Mouse (Mus musculus): ENCODE results near the gene Pik3cb. TPM values are rescaled to one million over a fixed set of nuclear protein-coding genes. Genes with fewer than 3 reads are reported as not detected.

Gene Pik3cb
- polyA plus RNA-seq, 1 experiment from 2014 or later, result 0.90 TPM

- Histone ChIP-seq H3K9me3 (ENCODE audit: low read length) (no peaks in the 10 kb centered on the region), H3K27me3 (ENCODE audit: insufficient read depth, low read length) (no peaks in the 10 kb centered on the region), H3K36me3 (ENCODE audit: insufficient read depth, low read length) (0 out of 2 replicates have a peak, but pooled peaks cover 2% of the 10 kb centered on the region), H3K4me3 (ENCODE audit: low read length) (no peak overlapping the region), H3K4me2 (replicated peaks; ENCODE audit: low read depth, low read length) (no peak overlapping the region), H3K27ac (ENCODE audit: low read length) (no peak overlapping the region), H3K9ac (replicated peaks; ENCODE audit: low read length) (no peak overlapping the region), H3K4me1 (ENCODE audit: insufficient read depth, low read length) (no peaks in the 10 kb centered on the region)
- ATAC-seq (ENCODE audit: low FRiP score, low TSS enrichment), result no peak
- WGBS, result 92% methylated on average over 5 of the region's 5 CpGs
Observed at GRCm38 (mm10) chr9:99065311-99065710, 75.1 kb downstream of the Pik3cb start.

GRCm38 (mm10) chr9:99064216-99064615 lies 76.2 kb downstream of the Pik3cb start:
- no peaks in the 10 kb centered on the region for H3K9me3 ChIP-seq (ENCODE audit: low read length)
- no peaks in the 10 kb centered on the region for H3K4me1 ChIP-seq (ENCODE audit: insufficient read depth, low read length)
- no peak overlapping the region for H3K27ac ChIP-seq (ENCODE audit: low read length)
- WGBS, result 53% methylated on average over 2 of the region's 2 CpGs
- H3K4me3 ChIP-seq (ENCODE audit: low read length), result no peak overlapping the region
- no peak overlapping the region for H3K4me2 ChIP-seq (replicated peaks; ENCODE audit: low read depth, low read length)
- H3K9ac ChIP-seq (replicated peaks; ENCODE audit: low read length), result no peak overlapping the region
- 0 out of 2 replicates have a peak, but pooled peaks cover 2% of the 10 kb centered on the region for H3K36me3 ChIP-seq (ENCODE audit: insufficient read depth, low read length)
- no peak for ATAC-seq (ENCODE audit: low FRiP score, low TSS enrichment)
- H3K27me3 ChIP-seq (ENCODE audit: insufficient read depth, low read length), result no peaks in the 10 kb centered on the region

GRCm38 (mm10) chr9:99062544-99062943 lies 77.9 kb downstream of the Pik3cb start:
- WGBS, result 37% methylated on average over 7 of the region's 7 CpGs
- H3K4me1 ChIP-seq (ENCODE audit: insufficient read depth, low read length), result no peaks in the 10 kb centered on the region
- H3K36me3 ChIP-seq (ENCODE audit: insufficient read depth, low read length), result 0 out of 2 replicates have a peak, but pooled peaks cover 2% of the 10 kb centered on the region
- no peak overlapping the region for H3K9ac ChIP-seq (replicated peaks; ENCODE audit: low read length)
- H3K9me3 ChIP-seq (ENCODE audit: low read length), result no peaks in the 10 kb centered on the region
- H3K27ac ChIP-seq (ENCODE audit: low read length), result no peak overlapping the region
- 0 out of 2 replicates have a peak, but pooled peaks have one; percentile 35 for ATAC-seq (ENCODE audit: low FRiP score, low TSS enrichment)
- H3K27me3 ChIP-seq (ENCODE audit: insufficient read depth, low read length), result no peaks in the 10 kb centered on the region
- no peak overlapping the region for H3K4me3 ChIP-seq (ENCODE audit: low read length)
- H3K4me2 ChIP-seq (replicated peaks; ENCODE audit: low read depth, low read length), result no peak overlapping the region

- 85% methylated on average over 3 of the region's 3 CpGs for WGBS
- no peaks in the 10 kb centered on the region for H3K36me3 ChIP-seq (ENCODE audit: insufficient read depth, low read length)
- no peak overlapping the region for H3K9ac ChIP-seq (replicated peaks; ENCODE audit: low read length)
- H3K4me1 ChIP-seq (ENCODE audit: insufficient read depth, low read length), result no peaks in the 10 kb centered on the region
- no peak for ATAC-seq (ENCODE audit: low FRiP score, low TSS enrichment)
- no peaks in the 10 kb centered on the region for H3K9me3 ChIP-seq (ENCODE audit: low read length)
- no peaks in the 10 kb centered on the region for H3K27me3 ChIP-seq (ENCODE audit: insufficient read depth, low read length)
- no peak overlapping the region for H3K27ac ChIP-seq (ENCODE audit: low read length)
- H3K4me2 ChIP-seq (replicated peaks; ENCODE audit: low read depth, low read length), result no peak overlapping the region
- H3K4me3 ChIP-seq (ENCODE audit: low read length), result no peak overlapping the region
Observed at GRCm38 (mm10) chr9:99057751-99058150, 82.7 kb downstream of the Pik3cb start.

GRCm38 (mm10) chr9:99049760-99050159 lies 90.7 kb downstream of the Pik3cb start:
- H3K4me3 ChIP-seq (ENCODE audit: low read length), result no peak overlapping the region
- 23% methylated on average over 6 of the region's 6 CpGs for WGBS
- H3K36me3 ChIP-seq (ENCODE audit: insufficient read depth, low read length), result no peaks in the 10 kb centered on the region
- peaks cover 6% of the 10 kb centered on the region; the same call in 1 of the 2 replicates for H3K4me1 ChIP-seq (ENCODE audit: insufficient read depth, low read length)
- no peak overlapping the region for H3K9ac ChIP-seq (replicated peaks; ENCODE audit: low read length)
- H3K4me2 ChIP-seq (replicated peaks; ENCODE audit: low read depth, low read length), result no peak overlapping the region
- H3K27ac ChIP-seq (ENCODE audit: low read length), result no peak overlapping the region; the same call in 1 of the 2 replicates
- H3K27me3 ChIP-seq (ENCODE audit: insufficient read depth, low read length), result no peaks in the 10 kb centered on the region
- peak; percentile 77 for ATAC-seq (ENCODE audit: low FRiP score, low TSS enrichment)
- H3K9me3 ChIP-seq (ENCODE audit: low read length), result no peaks in the 10 kb centered on the region

- no peak overlapping the region for H3K27ac ChIP-seq (ENCODE audit: low read length)
- peaks cover 6% of the 10 kb centered on the region; the same call in 1 of the 2 replicates for H3K4me1 ChIP-seq (ENCODE audit: insufficient read depth, low read length)
- H3K36me3 ChIP-seq (ENCODE audit: insufficient read depth, low read length), result no peaks in the 10 kb centered on the region
- ATAC-seq (ENCODE audit: low FRiP score, low TSS enrichment), result no peak
- H3K9me3 ChIP-seq (ENCODE audit: low read length), result no peaks in the 10 kb centered on the region
- H3K27me3 ChIP-seq (ENCODE audit: insufficient read depth, low read length), result no peaks in the 10 kb centered on the region
- 67% methylated on average over 1 of the region's 1 CpGs for WGBS
- H3K4me2 ChIP-seq (replicated peaks; ENCODE audit: low read depth, low read length), result no peak overlapping the region
- H3K4me3 ChIP-seq (ENCODE audit: low read length), result no peak overlapping the region
- no peak overlapping the region for H3K9ac ChIP-seq (replicated peaks; ENCODE audit: low read length)
Observed at GRCm38 (mm10) chr9:99048724-99049250, 91.6 kb downstream of the Pik3cb start.

- Histone ChIP-seq H3K27me3 (ENCODE audit: insufficient read depth, low read length) (no peaks in the 10 kb centered on the region), H3K27ac (ENCODE audit: low read length) (no peak overlapping the region), H3K9ac (replicated peaks; ENCODE audit: low read length) (no peak overlapping the region), H3K4me3 (ENCODE audit: low read length) (no peak overlapping the region), H3K9me3 (ENCODE audit: low read length) (no peaks in the 10 kb centered on the region), H3K36me3 (ENCODE audit: insufficient read depth, low read length) (no peaks in the 10 kb centered on the region), H3K4me1 (ENCODE audit: insufficient read depth, low read length) (peaks cover under 1% of the 10 kb centered on the region; the same call in 1 of the 2 replicates), H3K4me2 (replicated peaks; ENCODE audit: low read depth, low read length) (no peak overlapping the region)
- WGBS, result 87% methylated on average over 8 of the region's 8 CpGs
- ATAC-seq (ENCODE audit: low FRiP score, low TSS enrichment), result no peak
Observed at GRCm38 (mm10) chr9:99044761-99045160, 95.7 kb downstream of the Pik3cb start.

- H3K9me3 ChIP-seq (ENCODE audit: low read length), result no peaks in the 10 kb centered on the region
- no peaks in the 10 kb centered on the region for H3K27me3 ChIP-seq (ENCODE audit: insufficient read depth, low read length)
- 88% methylated on average over 4 of the region's 4 CpGs for whole genome bisulfite sequencing
- H3K9ac ChIP-seq (replicated peaks; ENCODE audit: low read length), result no peak overlapping the region
- no peaks in the 10 kb centered on the region for H3K4me1 ChIP-seq (ENCODE audit: insufficient read depth, low read length)
- no peak overlapping the region for H3K4me3 ChIP-seq (ENCODE audit: low read length)
- H3K27ac ChIP-seq (ENCODE audit: low read length), result no peak overlapping the region
- H3K4me2 ChIP-seq (replicated peaks; ENCODE audit: low read depth, low read length), result no peak overlapping the region
- no peak for ATAC-seq (ENCODE audit: low FRiP score, low TSS enrichment)
- H3K36me3 ChIP-seq (ENCODE audit: insufficient read depth, low read length), result peaks cover 3% of the 10 kb centered on the region; the same call in 1 of the 2 replicates
Observed at GRCm38 (mm10) chr9:99042641-99043040, 97.8 kb downstream of the Pik3cb start.

- no peak for ATAC-seq (ENCODE audit: low FRiP score, low TSS enrichment)
- H3K4me1 ChIP-seq (ENCODE audit: insufficient read depth, low read length), result no peaks in the 10 kb centered on the region
- H3K36me3 ChIP-seq (ENCODE audit: insufficient read depth, low read length), result peaks cover 3% of the 10 kb centered on the region; the same call in 1 of the 2 replicates
Observed at GRCm38 (mm10) chr9:99041994-99042393, 98.4 kb downstream of the Pik3cb start.

GRCm38 (mm10) chr9:99035575-99035974 lies 104.8 kb downstream of the Pik3cb start, which contains the start of gene Gm1123:
Gm1123 (minus strand) TSS chr9:99035715.
- no peak within 1 kb of the TSS for H3K4me2 ChIP-seq (replicated peaks; ENCODE audit: low read depth, low read length)
- no peaks in the 10 kb centered on the region for H3K27me3 ChIP-seq (ENCODE audit: insufficient read depth, low read length)
- ATAC-seq (ENCODE audit: low FRiP score, low TSS enrichment), result no peak
- no peaks in the 10 kb centered on the region for H3K9me3 ChIP-seq (ENCODE audit: low read length)
- H3K4me1 ChIP-seq (ENCODE audit: insufficient read depth, low read length), result no peaks in the 10 kb centered on the region
- H3K36me3 ChIP-seq (ENCODE audit: insufficient read depth, low read length), result peaks cover 3% of the 10 kb centered on the region; the same call in 1 of the 2 replicates
- H3K4me3 ChIP-seq (ENCODE audit: low read length), result no peak within 1 kb of the TSS
- H3K9ac ChIP-seq (replicated peaks; ENCODE audit: low read length), result no peak within 1 kb of the TSS
- 82% methylated on average over 12 of the region's 12 CpGs for WGBS
- no peak within 1 kb of the TSS for H3K27ac ChIP-seq (ENCODE audit: low read length)

More at GRCm38 (mm10) chr9:99041994-99042393, 98.4 kb downstream of the Pik3cb start:
- no peak overlapping the region for H3K27ac ChIP-seq (ENCODE audit: low read length)
- H3K9ac ChIP-seq (replicated peaks; ENCODE audit: low read length), result no peak overlapping the region
- no peak overlapping the region for H3K4me2 ChIP-seq (replicated peaks; ENCODE audit: low read depth, low read length)
- H3K4me3 ChIP-seq (ENCODE audit: low read length), result no peak overlapping the region
- WGBS, result 67% methylated on average over 9 of the region's 9 CpGs
- H3K9me3 ChIP-seq (ENCODE audit: low read length), result no peaks in the 10 kb centered on the region
- H3K27me3 ChIP-seq (ENCODE audit: insufficient read depth, low read length), result no peaks in the 10 kb centered on the region
